In genomic region chr4:155370737-155371715, GRCm38 (mm10) we compare ENCODE assay signal across 13 mouse cellular contexts. TPM values are rescaled to one million over a fixed set of nuclear protein-coding genes. Genes with fewer than 3 reads are reported as not detected.
DNase-seq lines count a peak whose midpoint lies in the region; ATAC-seq lines count a peak whose summit lies in the region.
"Had no signal": no experiment of that assay in that cellular context is flagged by ENCODE, and none has a peak within 500 bp of the region (broad histone marks: within the 10 kb centered on the region; RNA-seq: fewer than 3 reads in every experiment).

No protein-coding gene starts in this region.

- H3K36me3 ChIP-seq in kidney, embryonic 16.5 days (ENCODE audit: insufficient read depth, low read length): no peaks in the 10 kb centered on the region
- H3K36me3 ChIP-seq in liver, embryonic 16.5 days (ENCODE audit: control insufficient read depth, insufficient read depth): no peaks in the 10 kb centered on the region
- H3K36me3 ChIP-seq: G1E; midbrain, embryonic 15.5 days had no signal

- H3K9me3 ChIP-seq in kidney, embryonic 16.5 days (ENCODE audit: low read length): no peaks in the 10 kb centered on the region
- no peaks in the 10 kb centered on the region for H3K9me3 ChIP-seq in liver, embryonic 16.5 days (replicated peaks; ENCODE audit: control insufficient read depth, low read length)
- H3K9me3 ChIP-seq: G1E; midbrain, embryonic 15.5 days had no signal

- ATAC-seq in kidney, embryonic 16.5 days (ENCODE audit: low FRiP score, low TSS enrichment): 0 out of 2 replicates have a peak, but pooled peaks have one; percentile 55
- peak; percentile 87 for ATAC-seq in liver, embryonic 16.5 days (ENCODE audit: low read depth)
- no peak for ATAC-seq in inflammation-experienced regulatory T-cells, adult 6 months
- ATAC-seq: hindbrain, embryonic 16.5 days; midbrain, embryonic 15.5 days had no signal

- peak; percentile 49 for DNase-seq in adrenal gland, postnatal 10 days
- no peak for DNase-seq in adrenal gland, adult 18-20 months (ENCODE audit: low spot score in 2 of 2)
- peak; percentile 39 for DNase-seq in left cerebral cortex, postnatal 4 days
- no peak for DNase-seq in left cerebral cortex, adult 11 months (ENCODE audit: low spot score)
- DNase-seq in urinary bladder, postnatal 10 days (ENCODE audit: low spot score): no peak
- DNase-seq: gastrocnemius, adult 2 months had no signal

- H3K4me3 ChIP-seq in kidney, embryonic 16.5 days (ENCODE audit: low read length): no peak overlapping the region
- H3K4me3 ChIP-seq in liver, embryonic 16.5 days (ENCODE audit: low read depth, low read length): no peak overlapping the region
- H3K4me3 ChIP-seq: gastrocnemius, adult 2 months; midbrain, embryonic 15.5 days had no signal

- intact Hi-C loops in left cerebral cortex, postnatal 4 days (cut with DNase I): no loop called here

- H3K4me2 ChIP-seq in kidney, embryonic 16.5 days (replicated peaks; ENCODE audit: low read depth, low read length): no peak overlapping the region
- H3K4me2 ChIP-seq in liver, embryonic 16.5 days (ENCODE audit: low read depth, low read length): no peak overlapping the region
- H3K4me2 ChIP-seq: midbrain, embryonic 15.5 days had no signal

- 88% methylated on average over 15 of the region's 15 CpGs for WGBS in kidney, embryonic 16.5 days
- WGBS in liver, embryonic 16.5 days (ENCODE audit: insufficient replicate concordance): 64% methylated on average over 15 of the region's 15 CpGs

- no peak overlapping the region for H3K27ac ChIP-seq in kidney, embryonic 16.5 days (ENCODE audit: low read length)
- H3K27ac ChIP-seq in liver, embryonic 16.5 days (ENCODE audit: low read length): no peak overlapping the region
- H3K27ac ChIP-seq: gastrocnemius, adult 2 months; midbrain, embryonic 15.5 days had no signal

- no peaks in the 10 kb centered on the region for H3K27me3 ChIP-seq in kidney, embryonic 16.5 days (ENCODE audit: insufficient read depth, low read length)
- H3K27me3 ChIP-seq in liver, embryonic 16.5 days (ENCODE audit: control insufficient read depth, insufficient read depth, low read depth, low read length): no peaks in the 10 kb centered on the region

- no peak overlapping the region for H3K9ac ChIP-seq in kidney, embryonic 16.5 days (replicated peaks; ENCODE audit: low read length)
- no peak overlapping the region for H3K9ac ChIP-seq in liver, embryonic 16.5 days (ENCODE audit: low read depth, low read length)
- H3K9ac ChIP-seq: midbrain, embryonic 15.5 days had no signal

- H3K4me1 ChIP-seq in kidney, embryonic 16.5 days (ENCODE audit: insufficient read depth, low read length): 0 out of 2 replicates have a peak, but pooled peaks cover 7% of the 10 kb centered on the region
- no peaks in the 10 kb centered on the region; the same call in 1 of the 2 replicates for H3K4me1 ChIP-seq in liver, embryonic 16.5 days (ENCODE audit: control insufficient read depth, low read depth, low read length)
- H3K4me1 ChIP-seq: midbrain, embryonic 15.5 days had no signal

RNA-seq across cellular contexts. Expression of gene Prkcz, which starts 9.9 kb away (rescaled TPM):
- total RNA-seq in adrenal gland, postnatal 10 days (2021): 1 to 10 TPM; 5.3 to 6.9 TPM
- total RNA-seq in adrenal gland, adult 18-20 months (2021): 1 to 10 TPM; 5.5 to 7.6 TPM
- total RNA-seq in left cerebral cortex, postnatal 4 days (2021): 100 to 1,000 TPM; 131 to 136 TPM
- polyA plus RNA-seq in kidney, embryonic 16.5 days (2015; fragmentation: Nextera tagmentation; extraction: Ambion mirVana): 17.3 and 17.9 TPM in 2 replicates
- 2.5 and 2.7 TPM in 2 replicates for polyA plus RNA-seq in liver, embryonic 16.5 days (2015; fragmentation: Nextera tagmentation; extraction: Ambion mirVana)
- 10 to 100 TPM in 2 of 3 experiments, 1 to 10 TPM in 1; 9.8 to 14.1 (median 11.4) TPM for polyA plus RNA-seq in inflammation-experienced regulatory T-cells, adult 6 months (2017; shearing (Covaris generic))
- polyA plus RNA-seq: G1E had no signal

RNA-seq across cellular contexts. Expression of gene Gabrd, which starts 26.9 kb away (rescaled TPM):
- under 1 TPM; 0.21 to 0.45 TPM for total RNA-seq in adrenal gland, postnatal 10 days (2021)
- under 1 TPM in 1 of 2 experiments, not detected in 1; 0.16 TPM for total RNA-seq in adrenal gland, adult 18-20 months (2021)
- total RNA-seq in left cerebral cortex, postnatal 4 days (2021): 1 to 10 TPM; 7.3 to 7.7 TPM
- 0.07 TPM in 1 of 2 replicates, not detected in the other for polyA plus RNA-seq in kidney, embryonic 16.5 days (2015; fragmentation: Nextera tagmentation; extraction: Ambion mirVana)
- polyA plus RNA-seq in liver, embryonic 16.5 days (2015; fragmentation: Nextera tagmentation; extraction: Ambion mirVana): 0.09 TPM in 1 of 2 replicates, not detected in the other
- polyA plus RNA-seq in inflammation-experienced regulatory T-cells, adult 6 months (2017; shearing (Covaris generic)): 1 to 10 TPM in 1 of 3 experiments, not detected in 2; 1.1 TPM
- total RNA-seq: G1E had no signal
- polyA plus RNA-seq: G1E; heart, embryonic 14.5 days had no signal

RNA-seq across cellular contexts. Expression of gene Cfap74, which starts 38.0 kb away (rescaled TPM):
- 1 to 10 TPM in 1 of 2 experiments, under 1 TPM in 1; 0.48 to 1.1 TPM for total RNA-seq in adrenal gland, postnatal 10 days (2021)
- 1 to 10 TPM in 1 of 2 experiments, under 1 TPM in 1; 0.63 to 1.6 TPM for total RNA-seq in adrenal gland, adult 18-20 months (2021)
- 1 to 10 TPM; 6.4 to 6.6 TPM for total RNA-seq in left cerebral cortex, postnatal 4 days (2021)
- 1.5 and 1.8 TPM in 2 replicates for polyA plus RNA-seq in kidney, embryonic 16.5 days (2015; fragmentation: Nextera tagmentation; extraction: Ambion mirVana)
- polyA plus RNA-seq in liver, embryonic 16.5 days (2015; fragmentation: Nextera tagmentation; extraction: Ambion mirVana): 0.11 and 0.12 TPM in 2 replicates
- 1 to 10 TPM in 2 of 3 experiments, under 1 TPM in 1; 0.47 to 3.1 (median 3.1) TPM for polyA plus RNA-seq in inflammation-experienced regulatory T-cells, adult 6 months (2017; shearing (Covaris generic))
- polyA plus RNA-seq: G1E had no signal

Comparison
In these comparisons a context has a peak if more than half of its experiments do, and no peak if none do; other contexts are left out.
1. DNase-seq: peak in adrenal gland, postnatal 10 days (single experiment) and left cerebral cortex, postnatal 4 days (single experiment); none in adrenal gland, adult 18-20 months (0 of 2), left cerebral cortex, adult 11 months (single experiment) and urinary bladder, postnatal 10 days (single experiment).
2. RNA of gene Prkcz, which starts 9.9 kb away (total RNA-seq): 131 to 136 TPM in left cerebral cortex, postnatal 4 days; 5.5 to 7.6 TPM in adrenal gland, adult 18-20 months and 5.3 to 6.9 TPM in adrenal gland, postnatal 10 days; every median in the first group is over 10 times any median in the second.
3. RNA of gene Gabrd, which starts 26.9 kb away (total RNA-seq): 7.3 to 7.7 TPM in left cerebral cortex, postnatal 4 days; 0.21 to 0.45 TPM in adrenal gland, postnatal 10 days and 0.16 TPM in adrenal gland, adult 18-20 months; every median in the first group is over 4 times any median in the second.